Mouse (Mus musculus) thymus, adult 2 months (tissue): ENCODE data around the gene Ddx25. TPM values are rescaled to one million over a fixed set of nuclear protein-coding genes. Genes with fewer than 3 reads are reported as not detected.

Experiments used
- DNase-seq: peaks from one replicate; pipeline ENCODE4 v3.0.0; 2021
- H3K27ac ChIP-seq: fragments of 200-500 bp; 2 replicates; pipeline ENCODE4 v1.5.1; 2012; ENCODE audit warnings: low read length, control low read depth; ENCODE audit not compliant: control insufficient read depth, insufficient read depth
- H3K27me3 ChIP-seq: fragments of 200-500 bp; 2 replicates; pipeline ENCODE4 v1.6.1; 2012; ENCODE audit warnings: mild to moderate bottlenecking, low read length, moderate library complexity, mixed read lengths; ENCODE audit not compliant: control insufficient read depth, insufficient read depth
- H3K36me3 ChIP-seq: fragments of 200-500 bp; 2 replicates; pipeline ENCODE4 v1.6.1; 2012; ENCODE audit warnings: mild to moderate bottlenecking, low read length, moderate library complexity; ENCODE audit not compliant: control insufficient read depth, insufficient read depth
- H3K4me1 ChIP-seq: fragments of 200-500 bp; replicated peaks from 2 replicates; pipeline ENCODE4 v1.6.1; 2012; ENCODE audit warnings: low read length; ENCODE audit not compliant: control insufficient read depth, insufficient read depth
- H3K4me3 ChIP-seq: fragments of 200-500 bp; 2 replicates; pipeline ENCODE4 v1.5.1; 2012; ENCODE audit warnings: mild to moderate bottlenecking, low read length, control low read depth, moderate library complexity; ENCODE audit not compliant: control insufficient read depth, insufficient read depth
- CTCF ChIP-seq: fragments of 200-500 bp; IDR thresholded peaks from 2 replicates; pipeline ENCODE4 v1.5.1; 2012; ENCODE audit warnings: mild to moderate bottlenecking, control low read depth, low read length, moderate library complexity, borderline replicate concordance; ENCODE audit not compliant: control insufficient read depth, poor library complexity, insufficient read depth; ENCODE audit errors: extremely low read depth
- POLR2A ChIP-seq: fragments of 200-500 bp; IDR thresholded peaks from 2 replicates; pipeline ENCODE4 v1.6.1; 2012; ENCODE audit warnings: mild to moderate bottlenecking, low read length, control low read depth, moderate library complexity; ENCODE audit not compliant: control insufficient read depth, poor library complexity, insufficient read depth; ENCODE audit errors: extremely low read depth
- WGBS: fragments of 180-500 bp; shearing (Covaris S2); methylation state at CpG from one replicate; pipeline ENCODE4 v1.1.7; 2018; 5-methylcytosine and 5-hydroxymethylcytosine counted together
- polyA plus RNA-seq: library from polyadenylated mRNA; depleted of rRNA; stranded (reverse); fragments of >200 nt; gene quantifications from 2 replicates; pipeline ENCODE4 v1.2.3, GENCODE M21; 2012

The Ddx25 gene
- polyA plus RNA-seq, 1 experiment = 0.03 TPM

GRCm38 (mm10) chr9:35513900-35514299 lies 44.4 kb downstream of the Ddx25 start:
- whole genome bisulfite sequencing = 84% methylated on average over 4 of the region's 4 CpGs
- TF ChIP-seq CTCF = no peak
- TF ChIP-seq POLR2A = no peak
- Histone ChIP-seq H3K27ac (no peak overlapping the region), H3K4me1 (no peaks in the 10 kb centered on the region), H3K36me3 (no peaks in the 10 kb centered on the region), H3K4me3 (no peak overlapping the region), H3K27me3 (no peaks in the 10 kb centered on the region)
- no peak for DNase-seq

GRCm38 (mm10) chr9:35508234-35508633 lies 50.1 kb downstream of the Ddx25 start:
- H3K36me3 ChIP-seq = no peaks in the 10 kb centered on the region
- H3K4me1 ChIP-seq = no peaks in the 10 kb centered on the region
- TF ChIP-seq POLR2A (no peak), CTCF (no peak)
- no peak for DNase-seq
- no peak overlapping the region for H3K4me3 ChIP-seq
- H3K27me3 ChIP-seq = no peaks in the 10 kb centered on the region
- WGBS = 92% methylated on average over 8 of the region's 8 CpGs
- no peak overlapping the region for H3K27ac ChIP-seq

DNA sequence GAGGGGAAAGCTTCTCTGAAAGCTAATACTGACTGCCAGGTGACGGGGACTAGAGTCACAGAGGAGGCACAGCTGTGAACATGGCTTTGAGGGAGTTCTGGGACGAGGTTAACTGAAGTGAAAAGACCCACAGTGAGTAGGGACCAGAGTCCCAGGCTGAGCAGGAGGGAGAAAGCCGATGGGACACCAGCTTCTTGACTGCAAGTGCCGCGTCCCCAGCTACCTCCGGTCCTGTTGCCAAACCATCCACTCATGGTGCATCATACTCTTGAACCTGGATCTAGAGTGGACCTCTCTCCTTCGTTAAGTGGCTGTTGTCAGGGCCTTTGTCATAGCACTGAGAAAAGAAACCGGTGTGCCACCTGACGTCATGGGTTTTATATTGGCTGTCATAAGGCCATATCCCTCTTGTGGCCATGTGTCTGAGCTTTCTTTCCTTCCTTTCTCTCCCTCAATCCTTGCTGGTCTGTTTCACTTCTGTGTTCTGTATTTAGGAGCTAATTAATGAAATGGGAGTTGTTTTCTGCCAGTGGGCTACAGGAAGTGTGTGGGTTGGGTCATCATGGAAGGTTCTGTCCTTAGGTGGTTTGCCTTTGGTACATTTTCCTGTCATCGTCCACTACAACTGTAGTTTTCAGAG lies 55.8 kb downstream of the Ddx25 start:
- no peaks in the 10 kb centered on the region for H3K36me3 ChIP-seq
- no peaks in the 10 kb centered on the region for H3K27me3 ChIP-seq
- H3K4me1 ChIP-seq = no peaks in the 10 kb centered on the region
- DNase-seq = no peak
- WGBS = 91% methylated on average over 10 of the region's 10 CpGs
- H3K27ac ChIP-seq = no peak overlapping the region
- TF ChIP-seq CTCF (no peak), POLR2A (no peak)
- H3K4me3 ChIP-seq = no peak overlapping the region

DNA sequence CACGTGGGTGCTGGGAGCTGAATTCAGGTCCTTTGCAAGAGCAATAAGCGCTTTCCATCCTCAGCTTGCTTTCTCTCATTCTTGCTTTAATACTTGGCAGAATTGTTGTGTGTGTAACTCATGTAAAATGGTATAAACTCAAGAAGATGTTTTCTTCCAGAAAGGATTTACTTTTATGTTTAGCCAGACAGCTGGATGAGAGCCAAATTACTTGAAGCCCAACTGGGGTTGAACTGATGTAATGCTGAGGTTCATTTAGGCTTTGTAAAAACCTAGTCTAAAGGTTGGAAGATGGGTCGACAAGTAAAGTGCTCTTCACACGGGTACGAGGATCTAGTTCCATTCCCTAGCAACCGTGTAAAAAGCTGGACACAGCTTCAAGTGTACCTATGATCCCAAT lies 58.4 kb downstream of the Ddx25 start:
- Histone ChIP-seq H3K36me3 (no peaks in the 10 kb centered on the region), H3K27me3 (no peaks in the 10 kb centered on the region), H3K27ac (no peak overlapping the region), H3K4me3 (no peak overlapping the region), H3K4me1 (peaks cover 5% of the 10 kb centered on the region)
- WGBS = 93% methylated on average over 6 of the region's 6 CpGs
- TF ChIP-seq POLR2A (no peak), CTCF (no peak)
- DNase-seq = no peak

DNA sequence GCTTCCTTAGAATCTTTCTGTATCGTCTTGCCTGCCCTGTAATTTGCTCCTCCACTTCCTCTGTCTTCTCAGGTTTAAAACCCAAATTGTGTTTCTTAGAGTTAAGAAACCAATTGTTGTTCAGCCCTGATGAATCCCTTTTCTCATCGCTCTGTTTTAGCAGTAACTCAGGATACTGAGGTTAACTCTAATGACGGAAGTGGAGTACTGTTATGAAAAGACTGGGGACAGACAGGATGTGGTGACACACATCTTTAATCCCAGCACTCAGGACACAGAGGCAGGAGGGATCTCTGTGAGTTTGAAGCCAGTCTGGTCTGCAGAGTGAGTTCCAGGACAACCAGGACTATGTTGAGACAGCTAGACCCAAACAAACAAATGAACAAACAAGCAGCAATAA lies 62.9 kb downstream of the Ddx25 start:
- TF ChIP-seq CTCF (no peak), POLR2A (no peak)
- peaks cover 6% of the 10 kb centered on the region for H3K4me1 ChIP-seq
- H3K27ac ChIP-seq = no peak overlapping the region
- H3K4me3 ChIP-seq = no peak overlapping the region
- 12% methylated on average over 3 of the region's 3 CpGs for WGBS
- no peaks in the 10 kb centered on the region for H3K27me3 ChIP-seq
- no peak for DNase-seq
- no peaks in the 10 kb centered on the region for H3K36me3 ChIP-seq

DNA sequence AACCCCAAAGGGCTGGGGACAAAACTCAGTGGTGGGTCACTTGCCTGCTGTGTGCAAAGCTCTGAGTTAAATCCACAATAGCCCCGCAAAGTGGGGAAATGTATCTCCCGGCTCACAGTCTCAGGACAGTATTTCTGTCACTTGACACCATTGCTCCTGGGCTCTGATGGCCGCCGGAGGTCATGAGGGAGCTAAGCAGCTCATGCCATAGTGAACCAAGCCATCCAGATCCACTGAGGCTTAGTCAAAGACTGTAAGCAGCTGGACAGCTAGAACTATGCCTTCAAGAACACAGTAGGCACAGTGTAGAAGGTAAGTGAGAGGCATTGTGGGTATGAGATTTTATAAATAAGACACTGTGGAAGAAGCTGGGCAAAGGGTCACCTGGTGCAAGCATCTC lies 63.4 kb downstream of the Ddx25 start:
- Histone ChIP-seq H3K4me1 (peaks cover 6% of the 10 kb centered on the region), H3K4me3 (no peak overlapping the region), H3K27ac (no peak overlapping the region), H3K27me3 (no peaks in the 10 kb centered on the region), H3K36me3 (no peaks in the 10 kb centered on the region)
- TF ChIP-seq POLR2A = no peak
- no peak for TF ChIP-seq CTCF
- DNase-seq = no peak
- 85% methylated on average over 4 of the region's 4 CpGs for WGBS

- Histone ChIP-seq H3K36me3 (no peaks in the 10 kb centered on the region), H3K4me3 (no peak overlapping the region), H3K27me3 (no peaks in the 10 kb centered on the region), H3K27ac (no peak overlapping the region), H3K4me1 (peaks cover 6% of the 10 kb centered on the region)
- no peak for DNase-seq
- 51% methylated on average over 4 of the region's 4 CpGs for WGBS
- TF ChIP-seq POLR2A = no peak
- no peak for TF ChIP-seq CTCF
Measured at GRCm38 (mm10) chr9:35493733-35494092, 64.6 kb downstream of the Ddx25 start.
